Mouse (Mus musculus) frontal cortex, postnatal 25 days (tissue): ENCODE measurements around the gene Spsb4.
A peak's percentile ranks its signal among the peaks of the same experiment; 100 is the strongest.

Source experiments
- DNase-seq, 2 experiments: peaks; one replicate each; pipeline ENCODE4 v3.0.0; 2022; ENCODE audit warnings: low spot score in 2 of 2

Spsb4 gene

GRCm38 (mm10) chr9:97018677-97019147 lies at the start of gene Spsb4:
Gene Spsb4 (minus strand): TSS chr9:97018843.
- peak; percentile 38 to 49 for DNase-seq

GRCm38 (mm10) chr9:97067761-97068160 lies 49.1 kb upstream of the Spsb4 start:
- no peak for DNase-seq

GRCm38 (mm10) chr9:97065885-97066284 lies 47.2 kb upstream of the Spsb4 start:
- no peak for DNase-seq

GRCm38 (mm10) chr9:97065216-97065615 lies 46.6 kb upstream of the Spsb4 start:
- no peak for DNase-seq

- DNase-seq: no peak
Measured at GRCm38 (mm10) chr9:97064161-97064560, 45.5 kb upstream of the Spsb4 start.

- DNase-seq: no peak
Measured at GRCm38 (mm10) chr9:97061696-97062095, 43.1 kb upstream of the Spsb4 start.

- DNase-seq: no peak
Measured at GRCm38 (mm10) chr9:97056541-97057338, 38.1 kb upstream of the Spsb4 start.

GRCm38 (mm10) chr9:97055906-97056305 lies 37.3 kb upstream of the Spsb4 start:
- DNase-seq: no peak

- DNase-seq: no peak
Measured at GRCm38 (mm10) chr9:97051176-97051575, 32.5 kb upstream of the Spsb4 start.

GRCm38 (mm10) chr9:97046240-97046639 lies 27.6 kb upstream of the Spsb4 start:
- no peak for DNase-seq

GRCm38 (mm10) chr9:97041633-97042032 lies 23.0 kb upstream of the Spsb4 start:
- no peak for DNase-seq

GRCm38 (mm10) chr9:97038010-97038409 lies 19.4 kb upstream of the Spsb4 start:
- no peak for DNase-seq

- DNase-seq: no peak
Measured at GRCm38 (mm10) chr9:97036656-97037055, 18.0 kb upstream of the Spsb4 start.

- no peak for DNase-seq
Measured at GRCm38 (mm10) chr9:97027361-97027760, 8.7 kb upstream of the Spsb4 start.

- no peak for DNase-seq
Measured at GRCm38 (mm10) chr9:97026006-97026405, 7.4 kb upstream of the Spsb4 start.

GRCm38 (mm10) chr9:97024451-97024850 lies 5.8 kb upstream of the Spsb4 start:
- DNase-seq: no peak

GRCm38 (mm10) chr9:97022948-97023347 lies 4.3 kb upstream of the Spsb4 start:
- no peak for DNase-seq

GRCm38 (mm10) chr9:97022371-97022770 lies 3.7 kb upstream of the Spsb4 start:
- no peak for DNase-seq

GRCm38 (mm10) chr9:97020152-97020551 lies 1.5 kb upstream of the Spsb4 start:
- no peak for DNase-seq

GRCm38 (mm10) chr9:97019686-97020085 lies 1.0 kb upstream of the Spsb4 start:
- no peak for DNase-seq

- no peak for DNase-seq
Measured at GRCm38 (mm10) chr9:97019231-97019630, 588 bp upstream of the Spsb4 start.

GRCm38 (mm10) chr9:97017811-97018641 lies 617 bp downstream of the Spsb4 start:
- DNase-seq: peak; percentile 38 to 43
